Mouse (Mus musculus): ENCODE measurements around the gene Plekhs1. TPM values are rescaled to one million over a fixed set of nuclear protein-coding genes. Genes with fewer than 3 reads are reported as not detected.
A peak's percentile ranks its signal among the peaks of the same experiment; 100 is the strongest.

The Plekhs1 gene
- polyA plus RNA-seq, 1 experiment from 2014 or later = 0.09 TPM

DNA sequence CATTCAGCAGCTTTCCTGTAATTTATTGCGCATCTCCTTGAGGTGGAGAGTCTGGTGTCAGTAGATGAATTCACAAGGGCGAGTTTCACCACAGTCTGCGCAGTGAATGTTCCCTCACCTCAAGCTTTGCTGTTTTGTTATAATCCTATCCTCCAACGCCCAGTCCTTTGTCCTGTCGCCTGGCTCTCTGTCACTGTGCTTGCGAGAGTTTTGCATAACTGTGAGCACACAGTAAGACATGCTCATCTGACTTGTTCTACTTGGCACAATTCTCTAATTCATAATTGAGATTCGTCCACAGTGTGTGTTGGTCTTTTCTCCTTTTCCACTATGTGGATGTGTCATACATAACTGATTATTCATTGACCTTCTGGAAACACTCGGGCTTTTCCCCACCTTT is 5.0 kb downstream of the Plekhs1 start:
- Histone ChIP-seq H3K9ac (ENCODE audit: low read length) (no peak overlapping the region), H3K27me3 (ENCODE audit: control insufficient read depth, insufficient read depth, low read length) (no peaks in the 10 kb centered on the region), H3K4me3 (ENCODE audit: low read depth, low read length) (no peak overlapping the region), H3K36me3 (ENCODE audit: control insufficient read depth, insufficient read depth, low read length) (no peaks in the 10 kb centered on the region), H3K4me1 (ENCODE audit: control insufficient read depth, insufficient read depth, low read length) (no peaks in the 10 kb centered on the region), H3K9me3 (ENCODE audit: control insufficient read depth, low read length) (no peaks in the 10 kb centered on the region), H3K4me2 (ENCODE audit: low read depth) (no peak overlapping the region), H3K27ac (ENCODE audit: low read depth, low read length) (no peak overlapping the region)
- WGBS = 86% methylated on average over 8 of the region's 8 CpGs
- DNase-seq (ENCODE audit: low spot score) (no peak), ATAC-seq (ENCODE audit: insufficient read depth, low FRiP score, low TSS enrichment) (no peak)

- H3K4me1 ChIP-seq (ENCODE audit: control insufficient read depth, insufficient read depth, low read length) = no peaks in the 10 kb centered on the region
- no peaks in the 10 kb centered on the region for H3K27me3 ChIP-seq (ENCODE audit: control insufficient read depth, insufficient read depth, low read length)
- 82% methylated on average over 14 of the region's 14 CpGs for WGBS
- ATAC-seq (ENCODE audit: insufficient read depth, low FRiP score, low TSS enrichment) = no peak
- DNase-seq (ENCODE audit: low spot score) = no peak
- no peak overlapping the region for H3K4me3 ChIP-seq (ENCODE audit: low read depth, low read length)
- H3K36me3 ChIP-seq (ENCODE audit: control insufficient read depth, insufficient read depth, low read length) = no peaks in the 10 kb centered on the region
- no peak overlapping the region for H3K4me2 ChIP-seq (ENCODE audit: low read depth)
- no peak overlapping the region for H3K27ac ChIP-seq (ENCODE audit: low read depth, low read length)
- no peak overlapping the region for H3K9ac ChIP-seq (ENCODE audit: low read length)
- H3K9me3 ChIP-seq (ENCODE audit: control insufficient read depth, low read length) = no peaks in the 10 kb centered on the region
Observed at GRCm38 (mm10) chr19:56470286-56471020, 9.0 kb downstream of the Plekhs1 start.

- WGBS = 82% methylated on average over 10 of the region's 10 CpGs
- Histone ChIP-seq H3K4me1 (ENCODE audit: control insufficient read depth, insufficient read depth, low read length) (no peaks in the 10 kb centered on the region), H3K9ac (ENCODE audit: low read length) (no peak overlapping the region), H3K27ac (ENCODE audit: low read depth, low read length) (no peak overlapping the region), H3K27me3 (ENCODE audit: control insufficient read depth, insufficient read depth, low read length) (no peaks in the 10 kb centered on the region), H3K9me3 (ENCODE audit: control insufficient read depth, low read length) (no peaks in the 10 kb centered on the region), H3K4me3 (ENCODE audit: low read depth, low read length) (no peak overlapping the region), H3K36me3 (ENCODE audit: control insufficient read depth, insufficient read depth, low read length) (no peaks in the 10 kb centered on the region), H3K4me2 (ENCODE audit: low read depth) (no peak overlapping the region)
- ATAC-seq (ENCODE audit: insufficient read depth, low FRiP score, low TSS enrichment) = no peak
- no peak for DNase-seq (ENCODE audit: low spot score)
Observed at GRCm38 (mm10) chr19:56471934-56472333, 10.5 kb downstream of the Plekhs1 start.

DNA sequence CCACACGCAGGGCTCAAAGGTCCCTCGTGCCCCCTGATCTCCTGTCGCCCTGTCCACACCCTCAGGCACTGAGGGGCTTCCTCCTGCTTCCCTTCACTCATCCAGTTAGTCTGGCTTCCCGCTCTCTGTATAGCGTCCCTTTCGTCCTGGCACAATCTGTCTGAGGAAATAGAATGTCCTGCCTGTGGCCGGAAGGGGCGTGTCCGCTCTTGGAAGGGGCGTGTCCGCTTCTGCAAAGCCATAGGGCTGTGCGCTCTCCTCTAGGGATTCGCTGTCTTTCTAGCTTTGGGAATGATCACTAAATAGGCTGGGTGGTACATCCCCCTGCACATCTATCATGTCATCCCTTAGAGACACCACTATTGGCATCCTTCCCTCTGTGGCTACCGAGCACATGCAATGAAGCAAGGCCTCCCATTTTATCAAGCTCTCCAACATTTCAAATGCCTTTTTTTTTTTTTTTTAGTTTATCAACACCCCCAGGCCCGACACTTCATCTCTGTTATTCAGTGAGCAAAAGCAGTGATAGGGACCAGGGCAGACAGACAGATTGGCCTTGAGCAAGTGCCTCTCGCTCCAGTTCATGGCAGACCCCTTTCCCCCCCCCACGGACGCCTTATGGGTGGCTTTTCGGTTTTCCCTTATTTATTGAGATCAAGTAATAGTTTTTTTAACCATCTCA is 13.6 kb downstream of the Plekhs1 start:
- Histone ChIP-seq H3K9ac (ENCODE audit: low read length) (no peak overlapping the region), H3K4me3 (ENCODE audit: low read depth, low read length) (no peak overlapping the region), H3K9me3 (ENCODE audit: control insufficient read depth, low read length) (no peaks in the 10 kb centered on the region), H3K4me2 (ENCODE audit: low read depth) (peak overlapping the region; percentile 15; the same call in 1 of the 2 replicates), H3K4me1 (ENCODE audit: control insufficient read depth, insufficient read depth, low read length) (no peaks in the 10 kb centered on the region), H3K27me3 (ENCODE audit: control insufficient read depth, insufficient read depth, low read length) (no peaks in the 10 kb centered on the region), H3K36me3 (ENCODE audit: control insufficient read depth, insufficient read depth, low read length) (no peaks in the 10 kb centered on the region), H3K27ac (ENCODE audit: low read depth, low read length) (no peak overlapping the region)
- 61% methylated on average over 19 of the region's 19 CpGs for WGBS
- ATAC-seq (ENCODE audit: insufficient read depth, low FRiP score, low TSS enrichment) = no peak
- DNase-seq (ENCODE audit: low spot score) = peak; percentile 38

- 25% methylated on average over 2 of the region's 2 CpGs for WGBS
- ATAC-seq (ENCODE audit: insufficient read depth, low FRiP score, low TSS enrichment) = no peak
Observed at GRCm38 (mm10) chr19:56476546-56476945, 15.1 kb downstream of the Plekhs1 start.

DNA sequence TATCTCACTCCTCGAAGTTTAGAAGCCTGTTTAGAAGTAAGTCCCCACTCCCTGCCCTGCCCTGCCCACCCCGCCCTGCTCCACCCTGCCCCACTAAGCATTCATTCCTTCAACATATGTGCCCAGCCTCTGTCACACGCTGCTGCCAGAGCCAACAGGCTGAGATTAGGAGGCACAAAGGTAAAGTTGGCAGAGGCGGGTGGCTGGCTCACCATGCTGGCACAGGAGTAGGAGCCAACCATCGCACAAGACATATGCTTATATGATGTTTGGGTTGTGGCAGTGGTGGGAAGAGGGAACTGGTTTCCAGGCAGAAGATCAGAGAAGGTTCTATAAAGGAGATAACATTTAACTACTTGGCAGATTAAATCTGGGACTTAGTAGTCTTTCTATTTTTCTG is 15.8 kb downstream of the Plekhs1 start:
- DNase-seq (ENCODE audit: low spot score) (no peak), ATAC-seq (ENCODE audit: insufficient read depth, low FRiP score, low TSS enrichment) (no peak)
- Histone ChIP-seq H3K27ac (ENCODE audit: low read depth, low read length) (no peak overlapping the region), H3K4me3 (ENCODE audit: low read depth, low read length) (no peak overlapping the region), H3K4me1 (ENCODE audit: control insufficient read depth, insufficient read depth, low read length) (no peaks in the 10 kb centered on the region), H3K36me3 (ENCODE audit: control insufficient read depth, insufficient read depth, low read length) (no peaks in the 10 kb centered on the region), H3K27me3 (ENCODE audit: control insufficient read depth, insufficient read depth, low read length) (no peaks in the 10 kb centered on the region), H3K9ac (ENCODE audit: low read length) (no peak overlapping the region), H3K9me3 (ENCODE audit: control insufficient read depth, low read length) (no peaks in the 10 kb centered on the region), H3K4me2 (ENCODE audit: low read depth) (no peak overlapping the region)
- 81% methylated on average over 5 of the region's 5 CpGs for WGBS

More at GRCm38 (mm10) chr19:56476546-56476945, 15.1 kb downstream of the Plekhs1 start:
- no peak overlapping the region for H3K9ac ChIP-seq (ENCODE audit: low read length)
- H3K9me3 ChIP-seq (ENCODE audit: control insufficient read depth, low read length) = no peaks in the 10 kb centered on the region
- no peak overlapping the region for H3K4me3 ChIP-seq (ENCODE audit: low read depth, low read length)
- no peaks in the 10 kb centered on the region for H3K27me3 ChIP-seq (ENCODE audit: control insufficient read depth, insufficient read depth, low read length)
- DNase-seq (ENCODE audit: low spot score) = no peak
- H3K4me2 ChIP-seq (ENCODE audit: low read depth) = no peak overlapping the region
- H3K27ac ChIP-seq (ENCODE audit: low read depth, low read length) = no peak overlapping the region
- no peaks in the 10 kb centered on the region for H3K36me3 ChIP-seq (ENCODE audit: control insufficient read depth, insufficient read depth, low read length)
- H3K4me1 ChIP-seq (ENCODE audit: control insufficient read depth, insufficient read depth, low read length) = no peaks in the 10 kb centered on the region

GRCm38 (mm10) chr19:56477832-56478231 is 16.4 kb downstream of the Plekhs1 start:
- no peak overlapping the region for H3K27ac ChIP-seq (ENCODE audit: low read depth, low read length)
- no peaks in the 10 kb centered on the region for H3K27me3 ChIP-seq (ENCODE audit: control insufficient read depth, insufficient read depth, low read length)
- no peak overlapping the region for H3K4me3 ChIP-seq (ENCODE audit: low read depth, low read length)
- 44% methylated on average over 3 of the region's 3 CpGs for WGBS
- no peaks in the 10 kb centered on the region for H3K4me1 ChIP-seq (ENCODE audit: control insufficient read depth, insufficient read depth, low read length)
- DNase-seq (ENCODE audit: low spot score) (no peak), ATAC-seq (ENCODE audit: insufficient read depth, low FRiP score, low TSS enrichment) (no peak)
- H3K9ac ChIP-seq (ENCODE audit: low read length) = no peak overlapping the region
- no peak overlapping the region for H3K4me2 ChIP-seq (ENCODE audit: low read depth)
- no peaks in the 10 kb centered on the region for H3K9me3 ChIP-seq (ENCODE audit: control insufficient read depth, low read length)
- no peaks in the 10 kb centered on the region for H3K36me3 ChIP-seq (ENCODE audit: control insufficient read depth, insufficient read depth, low read length)

GRCm38 (mm10) chr19:56484630-56485375 is 23.4 kb downstream of the Plekhs1 start:
- ATAC-seq (ENCODE audit: insufficient read depth, low FRiP score, low TSS enrichment) = no peak
- Histone ChIP-seq H3K4me3 (ENCODE audit: low read depth, low read length) (no peak overlapping the region), H3K4me1 (ENCODE audit: control insufficient read depth, insufficient read depth, low read length) (peaks cover 8% of the 10 kb centered on the region; the same call in 1 of the 2 replicates), H3K9me3 (ENCODE audit: control insufficient read depth, low read length) (no peaks in the 10 kb centered on the region), H3K4me2 (ENCODE audit: low read depth) (no peak overlapping the region), H3K9ac (ENCODE audit: low read length) (no peak overlapping the region), H3K27me3 (ENCODE audit: control insufficient read depth, insufficient read depth, low read length) (no peaks in the 10 kb centered on the region), H3K27ac (ENCODE audit: low read depth, low read length) (no peak overlapping the region), H3K36me3 (ENCODE audit: control insufficient read depth, insufficient read depth, low read length) (no peaks in the 10 kb centered on the region)
- 53% methylated on average over 13 of the region's 13 CpGs for WGBS
- no peak for DNase-seq (ENCODE audit: low spot score)

Measured in neural tube, embryonic 11.5 days (tissue).